Mouse (Mus musculus): ENCODE data around the gene Fbn1. TPM values are rescaled to one million over a fixed set of nuclear protein-coding genes. Genes with fewer than 3 reads are reported as not detected.

Gene Fbn1
- polyA plus RNA-seq, 1 experiment from 2014 or later: 28.5 TPM

GRCm38 (mm10) chr2:125494291-125494690 is 13.5 kb downstream of the Fbn1 start:
- Histone ChIP-seq H3K27me3 (ENCODE audit: control insufficient read depth, insufficient read depth, low read length) (no peaks in the 10 kb centered on the region), H3K4me2 (no peak overlapping the region), H3K9me3 (replicated peaks; ENCODE audit: control insufficient read depth, low read length) (no peaks in the 10 kb centered on the region), H3K4me1 (ENCODE audit: control insufficient read depth, insufficient read depth, low read length) (peaks cover 12% of the 10 kb centered on the region), H3K4me3 (ENCODE audit: low read depth, low read length) (no peak overlapping the region), H3K9ac (ENCODE audit: low read depth, low read length) (no peak overlapping the region), H3K27ac (ENCODE audit: low read depth, low read length) (no peak overlapping the region), H3K36me3 (ENCODE audit: control insufficient read depth, insufficient read depth, low read length) (no peaks in the 10 kb centered on the region)
- WGBS (ENCODE audit: insufficient replicate concordance): 90% methylated on average over 2 of the region's 2 CpGs
- ATAC-seq (replicated peaks; ENCODE audit: insufficient number of reproducible peaks, low FRiP score, low TSS enrichment): no peak

GRCm38 (mm10) chr2:125492050-125492900 is 15.5 kb downstream of the Fbn1 start:
- Histone ChIP-seq H3K4me1 (ENCODE audit: control insufficient read depth, insufficient read depth, low read length) (peaks cover 18% of the 10 kb centered on the region), H3K27ac (ENCODE audit: low read depth, low read length) (no peak overlapping the region), H3K9ac (ENCODE audit: low read depth, low read length) (no peak overlapping the region), H3K4me3 (ENCODE audit: low read depth, low read length) (no peak overlapping the region), H3K9me3 (replicated peaks; ENCODE audit: control insufficient read depth, low read length) (no peaks in the 10 kb centered on the region), H3K36me3 (ENCODE audit: control insufficient read depth, insufficient read depth, low read length) (no peaks in the 10 kb centered on the region), H3K4me2 (no peak overlapping the region), H3K27me3 (ENCODE audit: control insufficient read depth, insufficient read depth, low read length) (no peaks in the 10 kb centered on the region)
- no peak for ATAC-seq (replicated peaks; ENCODE audit: insufficient number of reproducible peaks, low FRiP score, low TSS enrichment)
- WGBS (ENCODE audit: insufficient replicate concordance): 65% methylated on average over 15 of the region's 15 CpGs

- Histone ChIP-seq H3K9me3 (replicated peaks; ENCODE audit: control insufficient read depth, low read length) (no peaks in the 10 kb centered on the region), H3K4me1 (ENCODE audit: control insufficient read depth, insufficient read depth, low read length) (peaks cover 12% of the 10 kb centered on the region), H3K36me3 (ENCODE audit: control insufficient read depth, insufficient read depth, low read length) (no peaks in the 10 kb centered on the region), H3K4me3 (ENCODE audit: low read depth, low read length) (no peak overlapping the region), H3K9ac (ENCODE audit: low read depth, low read length) (no peak overlapping the region), H3K27me3 (ENCODE audit: control insufficient read depth, insufficient read depth, low read length) (no peaks in the 10 kb centered on the region), H3K4me2 (no peak overlapping the region), H3K27ac (ENCODE audit: low read depth, low read length) (no peak overlapping the region)
- ATAC-seq (replicated peaks; ENCODE audit: insufficient number of reproducible peaks, low FRiP score, low TSS enrichment): no peak
- WGBS (ENCODE audit: insufficient replicate concordance): 93% methylated on average over 1 of the region's 1 CpGs
Observed at GRCm38 (mm10) chr2:125489979-125490378, 17.8 kb downstream of the Fbn1 start.

GRCm38 (mm10) chr2:125484910-125485309 is 22.9 kb downstream of the Fbn1 start:
- 70% methylated on average over 9 of the region's 9 CpGs for whole genome bisulfite sequencing (ENCODE audit: insufficient replicate concordance)

GRCm38 (mm10) chr2:125484164-125484563 is 23.6 kb downstream of the Fbn1 start:
- Histone ChIP-seq H3K9ac (ENCODE audit: low read depth, low read length) (no peak overlapping the region), H3K36me3 (ENCODE audit: control insufficient read depth, insufficient read depth, low read length) (no peaks in the 10 kb centered on the region), H3K4me2 (no peak overlapping the region), H3K27ac (ENCODE audit: low read depth, low read length) (no peak overlapping the region), H3K4me3 (ENCODE audit: low read depth, low read length) (no peak overlapping the region), H3K9me3 (replicated peaks; ENCODE audit: control insufficient read depth, low read length) (no peaks in the 10 kb centered on the region), H3K4me1 (ENCODE audit: control insufficient read depth, insufficient read depth, low read length) (peaks cover 8% of the 10 kb centered on the region; the same call in 1 of the 2 replicates), H3K27me3 (ENCODE audit: control insufficient read depth, insufficient read depth, low read length) (no peaks in the 10 kb centered on the region)
- ATAC-seq (replicated peaks; ENCODE audit: insufficient number of reproducible peaks, low FRiP score, low TSS enrichment): no peak

More at GRCm38 (mm10) chr2:125484910-125485309, 22.9 kb downstream of the Fbn1 start:
- no peaks in the 10 kb centered on the region for H3K36me3 ChIP-seq (ENCODE audit: control insufficient read depth, insufficient read depth, low read length)
- peaks cover 7% of the 10 kb centered on the region; the same call in 1 of the 2 replicates for H3K4me1 ChIP-seq (ENCODE audit: control insufficient read depth, insufficient read depth, low read length)
- H3K27ac ChIP-seq (ENCODE audit: low read depth, low read length): no peak overlapping the region
- no peak overlapping the region for H3K4me2 ChIP-seq
- no peak overlapping the region for H3K9ac ChIP-seq (ENCODE audit: low read depth, low read length)
- H3K4me3 ChIP-seq (ENCODE audit: low read depth, low read length): no peak overlapping the region
- H3K27me3 ChIP-seq (ENCODE audit: control insufficient read depth, insufficient read depth, low read length): no peaks in the 10 kb centered on the region
- H3K9me3 ChIP-seq (replicated peaks; ENCODE audit: control insufficient read depth, low read length): no peaks in the 10 kb centered on the region
- no peak for ATAC-seq (replicated peaks; ENCODE audit: insufficient number of reproducible peaks, low FRiP score, low TSS enrichment)

GRCm38 (mm10) chr2:125481531-125482317 is 26.1 kb downstream of the Fbn1 start:
- no peak for ATAC-seq (replicated peaks; ENCODE audit: insufficient number of reproducible peaks, low FRiP score, low TSS enrichment)
- H3K4me3 ChIP-seq (ENCODE audit: low read depth, low read length): no peak overlapping the region
- no peak overlapping the region for H3K9ac ChIP-seq (ENCODE audit: low read depth, low read length)
- no peak overlapping the region for H3K27ac ChIP-seq (ENCODE audit: low read depth, low read length)
- H3K4me1 ChIP-seq (ENCODE audit: control insufficient read depth, insufficient read depth, low read length): peaks cover 4% of the 10 kb centered on the region; the same call in 1 of the 2 replicates
- no peak overlapping the region for H3K4me2 ChIP-seq
- no peaks in the 10 kb centered on the region for H3K9me3 ChIP-seq (replicated peaks; ENCODE audit: control insufficient read depth, low read length)
- no peaks in the 10 kb centered on the region for H3K27me3 ChIP-seq (ENCODE audit: control insufficient read depth, insufficient read depth, low read length)
- WGBS (ENCODE audit: insufficient replicate concordance): 86% methylated on average over 9 of the region's 9 CpGs
- H3K36me3 ChIP-seq (ENCODE audit: control insufficient read depth, insufficient read depth, low read length): no peaks in the 10 kb centered on the region

GRCm38 (mm10) chr2:125481116-125481515 is 26.7 kb downstream of the Fbn1 start:
- WGBS (ENCODE audit: insufficient replicate concordance): 78% methylated on average over 4 of the region's 4 CpGs
- no peak overlapping the region for H3K4me3 ChIP-seq (ENCODE audit: low read depth, low read length)
- H3K27ac ChIP-seq (ENCODE audit: low read depth, low read length): no peak overlapping the region
- H3K4me1 ChIP-seq (ENCODE audit: control insufficient read depth, insufficient read depth, low read length): peaks cover 9% of the 10 kb centered on the region; the same call in 1 of the 2 replicates
- no peak for ATAC-seq (replicated peaks; ENCODE audit: insufficient number of reproducible peaks, low FRiP score, low TSS enrichment)
- no peaks in the 10 kb centered on the region for H3K27me3 ChIP-seq (ENCODE audit: control insufficient read depth, insufficient read depth, low read length)
- H3K4me2 ChIP-seq: no peak overlapping the region
- H3K9me3 ChIP-seq (replicated peaks; ENCODE audit: control insufficient read depth, low read length): no peaks in the 10 kb centered on the region
- H3K36me3 ChIP-seq (ENCODE audit: control insufficient read depth, insufficient read depth, low read length): no peaks in the 10 kb centered on the region
- H3K9ac ChIP-seq (ENCODE audit: low read depth, low read length): no peak overlapping the region

- Histone ChIP-seq H3K4me1 (ENCODE audit: control insufficient read depth, insufficient read depth, low read length) (peaks cover 10% of the 10 kb centered on the region; the same call in 1 of the 2 replicates), H3K27ac (ENCODE audit: low read depth, low read length) (no peak overlapping the region), H3K4me2 (no peak overlapping the region), H3K9ac (ENCODE audit: low read depth, low read length) (no peak overlapping the region), H3K27me3 (ENCODE audit: control insufficient read depth, insufficient read depth, low read length) (no peaks in the 10 kb centered on the region), H3K36me3 (ENCODE audit: control insufficient read depth, insufficient read depth, low read length) (no peaks in the 10 kb centered on the region), H3K4me3 (ENCODE audit: low read depth, low read length) (no peak overlapping the region), H3K9me3 (replicated peaks; ENCODE audit: control insufficient read depth, low read length) (no peaks in the 10 kb centered on the region)
- 61% methylated on average over 5 of the region's 5 CpGs for WGBS (ENCODE audit: insufficient replicate concordance)
- ATAC-seq (replicated peaks; ENCODE audit: insufficient number of reproducible peaks, low FRiP score, low TSS enrichment): no peak
Observed at GRCm38 (mm10) chr2:125480057-125480456, 27.7 kb downstream of the Fbn1 start.

Measured in heart, embryonic 11.5 days (tissue).